Mouse (Mus musculus) ES-E14 (cell line): ENCODE data around the gene Gm853.

Experiments
- HCFC1 ChIP-seq: IDR thresholded peaks from 2 replicates; pipeline ENCODE4 v1.6.1; 2012; ENCODE audit warnings: low read length, inconsistent platforms, borderline replicate concordance; ENCODE audit not compliant: insufficient read depth
- MAFK ChIP-seq: IDR thresholded peaks from 2 replicates; pipeline ENCODE4 v1.6.1; 2014; ENCODE audit warnings: mild to moderate bottlenecking, low read depth, low read length, inconsistent platforms; ENCODE audit not compliant: insufficient read depth

GRCm38 (mm10) chr4:130167814-130168213 is 54.4 kb downstream of the Gm853 start:
- TF ChIP-seq HCFC1 (no peak), MAFK (no peak)
